Mouse (Mus musculus) heart, adult 18-20 months (tissue): ENCODE data around the gene Lca5l. TPM values are rescaled to one million over a fixed set of nuclear protein-coding genes. Genes with fewer than 3 reads are reported as not detected.
A peak's percentile ranks its signal among the peaks of the same experiment; 100 is the strongest.
"Not testable (repeated sequence)": the region's sequence is repeated elsewhere in the genome, so short reads cannot be mapped to it uniquely, and the experiment has no call there.

ENCODE experiments used
- DNase-seq, 2 experiments: peaks; one replicate each; pipeline ENCODE4 v3.0.0; 2021 to 2022; ENCODE audit warnings: mixed read lengths in 1 of 2
- total RNA-seq, 2 experiments: library from RNA; stranded (reverse); gene quantifications; 2 replicates each; pipeline ENCODE4 v1.2.3; 2021

Lca5l gene
- total RNA-seq, 2 experiments from 2014 or later = 0.45 to 0.59 TPM

DNA sequence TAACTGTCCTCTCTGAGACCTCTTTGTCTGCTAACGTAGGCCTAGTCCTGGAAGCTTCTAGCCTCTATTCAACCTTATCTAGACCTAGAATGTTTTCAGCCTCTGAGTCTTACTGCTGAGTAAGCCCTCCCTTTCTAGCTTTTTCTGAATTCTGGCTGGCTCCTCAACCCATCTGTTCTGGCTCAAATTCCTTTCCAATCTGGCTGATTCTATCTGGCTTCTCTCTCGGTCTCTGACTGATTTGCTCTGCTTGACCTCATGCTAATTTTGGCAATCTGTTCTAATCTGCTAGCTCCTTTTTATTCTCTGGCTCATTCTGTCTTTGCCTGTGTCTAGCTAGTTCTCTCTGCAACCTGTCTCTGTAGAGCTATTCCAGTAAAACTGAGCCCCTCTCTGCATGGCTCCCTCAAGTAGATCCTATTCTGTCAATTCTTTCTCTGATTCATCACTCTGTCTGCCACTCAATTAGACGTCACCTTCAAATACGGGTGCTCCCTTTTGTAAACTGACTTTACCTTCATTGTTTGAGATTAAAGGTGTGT, 26.3 kb downstream of the Lca5l start:
- no peak for DNase-seq

DNA sequence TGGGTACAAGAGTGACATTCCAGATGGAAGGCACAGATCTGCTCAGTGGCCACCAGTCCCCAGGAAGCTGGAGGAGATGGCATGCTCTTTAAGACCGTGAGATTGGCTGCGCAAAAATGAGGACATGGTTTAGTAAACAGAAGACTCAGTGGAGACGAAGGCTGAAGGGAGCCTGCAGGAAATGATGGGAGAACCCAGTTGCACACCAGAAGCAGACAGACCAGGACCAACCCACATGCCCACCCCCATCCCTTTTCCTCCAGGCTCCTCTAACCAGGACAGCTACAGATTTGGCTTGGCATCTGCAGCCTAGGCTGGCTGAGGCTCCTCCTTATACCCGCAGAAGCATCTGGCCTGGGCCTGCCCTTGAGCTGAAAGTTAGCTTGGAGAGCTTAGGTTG, 30.7 kb downstream of the Lca5l start:
- no peak for DNase-seq

DNA sequence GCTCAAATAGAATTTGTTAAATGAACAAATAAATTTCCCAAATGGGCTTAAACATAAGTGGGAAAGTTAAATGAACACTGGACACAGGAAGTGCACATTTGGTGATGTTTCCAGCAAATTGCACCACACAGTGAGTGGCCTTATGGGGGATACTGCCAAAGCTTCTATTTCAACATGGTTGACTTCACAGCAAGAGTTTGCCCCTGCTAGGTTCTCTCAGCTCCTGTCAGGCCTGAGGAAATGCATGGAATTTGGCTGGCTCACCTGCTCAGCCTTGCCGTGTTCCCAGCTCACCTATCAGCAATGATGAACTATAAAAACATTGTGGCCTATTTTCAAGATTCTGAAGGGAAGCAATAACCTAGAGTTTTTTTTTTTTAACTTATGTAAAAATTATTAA, 31.1 kb downstream of the Lca5l start:
- DNase-seq = no peak

DNA sequence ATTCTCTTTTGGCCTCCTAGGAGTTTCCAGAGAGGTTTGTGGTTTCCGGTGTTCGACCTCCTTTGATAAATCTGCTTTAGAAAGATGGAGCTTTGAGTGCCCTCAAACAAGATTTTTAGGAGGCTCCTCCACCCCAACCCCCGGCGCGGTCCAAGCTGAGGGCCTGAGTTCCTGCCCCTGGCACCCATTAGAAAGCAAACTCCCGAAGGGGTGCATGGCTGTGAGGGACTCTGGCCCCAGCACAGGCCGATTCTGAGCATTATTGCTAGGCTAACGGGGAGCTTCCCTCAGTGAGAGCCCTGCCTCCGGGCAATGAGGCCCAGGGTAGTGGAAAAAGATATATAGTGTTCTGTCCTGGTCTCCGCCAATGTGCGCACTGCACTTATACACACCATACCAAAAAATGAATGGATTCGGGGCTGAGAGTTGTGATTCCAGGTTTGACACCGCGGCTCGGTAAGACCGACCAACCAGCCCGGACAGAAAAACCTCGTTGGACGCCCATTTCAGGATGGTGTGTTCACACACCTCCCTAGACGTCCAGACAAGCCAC, 32.2 kb downstream of the Lca5l start:
- no peak for DNase-seq

DNA sequence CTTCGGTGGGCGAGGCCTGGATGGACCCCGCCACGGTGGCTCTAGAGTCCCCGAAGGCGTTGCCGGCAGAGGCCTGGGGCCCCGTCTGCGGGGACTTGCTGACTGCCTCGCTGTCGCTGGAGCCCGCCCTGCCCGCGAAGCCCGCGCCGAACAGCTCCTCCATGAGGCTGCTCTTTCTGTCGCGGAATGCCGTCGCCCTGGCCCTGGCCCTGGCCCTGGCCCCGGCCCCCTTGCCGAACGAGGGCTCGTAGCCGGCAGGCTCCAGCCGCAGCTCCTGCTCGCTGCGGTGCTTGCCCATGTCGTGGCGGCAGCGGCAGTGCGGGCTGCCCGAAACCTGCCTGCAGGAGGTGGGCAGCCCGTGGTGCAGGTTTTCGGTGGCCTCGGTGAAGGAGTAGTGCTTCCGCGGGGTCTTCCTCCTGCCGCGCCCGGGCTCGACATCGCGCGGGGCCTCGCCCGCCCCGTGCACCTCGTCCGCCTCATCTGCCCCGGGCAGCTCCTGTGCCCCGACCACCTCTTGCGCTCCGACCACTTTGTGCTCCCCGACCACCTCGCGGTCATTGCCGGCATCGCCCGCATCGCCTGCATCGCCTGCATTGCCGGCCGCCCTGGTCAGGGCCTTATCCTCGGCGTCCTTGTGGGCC, 32.9 kb downstream of the Lca5l start:
- DNase-seq = peak; percentile 54 to 71

DNA sequence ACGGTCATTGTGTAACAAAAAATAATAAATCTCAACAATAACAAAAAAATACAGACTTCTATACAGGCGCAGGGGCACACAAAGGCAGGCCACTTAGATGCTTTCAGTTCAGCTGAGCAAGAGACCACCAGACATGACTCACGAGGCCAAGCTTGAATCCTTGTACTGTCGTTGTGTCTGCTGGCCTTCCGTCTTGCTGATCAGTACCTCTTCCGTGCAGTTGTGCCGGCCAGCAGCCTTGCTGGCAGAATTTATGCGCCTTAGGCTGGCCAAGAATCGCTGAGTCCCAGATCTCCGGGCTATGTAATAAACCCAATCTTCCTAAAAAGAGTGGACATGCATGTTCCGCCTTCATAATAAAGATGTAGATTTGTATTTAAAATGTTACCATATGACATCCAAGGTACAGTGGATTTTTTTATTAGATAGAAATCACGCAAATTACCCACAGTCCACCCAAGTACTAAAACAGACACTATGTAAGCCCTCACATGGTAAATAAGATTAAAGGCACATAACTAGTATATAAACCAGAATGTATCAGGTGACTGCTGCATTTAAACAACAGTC, 33.5 kb downstream of the Lca5l start:
- DNase-seq = peak; percentile 29 to 42

DNA sequence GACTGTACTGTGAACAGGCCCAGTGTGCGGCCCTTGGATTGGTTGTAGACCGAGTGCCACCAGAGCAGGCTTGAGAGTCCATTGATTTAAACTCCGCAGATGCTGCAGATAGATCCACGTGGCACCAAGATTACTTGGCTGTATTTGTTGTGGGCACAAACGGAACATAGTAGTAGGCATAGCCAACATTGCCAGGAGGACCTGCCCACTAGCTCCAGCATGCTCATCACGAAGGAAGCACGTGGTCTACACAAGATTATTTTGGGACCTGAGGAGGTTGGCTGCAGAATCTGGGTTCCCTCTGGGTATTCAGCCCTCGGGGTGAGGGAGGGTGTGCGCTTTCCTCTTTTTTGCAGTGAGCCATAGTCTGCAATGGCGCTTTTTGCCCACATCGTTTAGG, 34.9 kb downstream of the Lca5l start:
- peak in 1 of 2 experiments; percentile 28 for DNase-seq

DNA sequence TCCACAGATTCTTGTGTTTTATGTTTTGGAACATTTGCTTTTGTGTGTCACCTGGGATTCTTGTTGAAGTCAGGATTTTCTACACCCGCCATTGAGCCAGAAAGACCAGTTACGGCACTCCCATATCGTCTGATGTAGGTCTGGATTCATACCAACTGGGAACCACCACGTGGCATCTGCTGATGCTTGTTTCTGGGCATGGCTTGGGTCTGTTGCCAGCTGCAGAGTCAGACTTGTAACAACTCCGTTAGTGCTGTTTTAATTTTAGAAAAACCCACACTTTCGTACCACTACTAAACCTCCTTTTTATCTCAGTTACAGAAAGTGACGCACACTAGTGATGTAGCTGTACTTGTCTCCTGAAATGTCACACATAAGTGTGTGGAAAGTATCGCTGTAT, 36.1 kb downstream of the Lca5l start:
- peak in 1 of 2 experiments; percentile 17 for DNase-seq

DNA sequence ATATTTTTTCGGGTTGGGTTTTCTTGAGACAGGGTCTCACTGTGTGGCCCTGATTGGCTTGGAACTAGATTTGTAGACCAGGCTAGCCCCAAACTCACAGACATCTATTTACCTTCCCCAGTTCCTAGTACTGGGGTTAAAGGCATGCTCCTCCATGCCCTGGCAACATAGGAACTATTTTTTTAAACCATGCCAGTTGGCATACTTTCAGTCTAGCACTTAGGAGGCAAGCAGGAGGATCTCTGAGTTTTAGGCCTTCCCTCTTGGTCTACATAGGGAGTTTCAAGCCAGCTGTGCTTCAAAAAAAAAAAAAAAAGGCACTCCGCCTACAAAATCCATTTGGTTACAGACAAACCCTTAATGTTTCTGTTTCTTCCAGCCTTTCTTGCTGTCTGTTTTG, 37.6 kb downstream of the Lca5l start:
- DNase-seq = no peak

DNA sequence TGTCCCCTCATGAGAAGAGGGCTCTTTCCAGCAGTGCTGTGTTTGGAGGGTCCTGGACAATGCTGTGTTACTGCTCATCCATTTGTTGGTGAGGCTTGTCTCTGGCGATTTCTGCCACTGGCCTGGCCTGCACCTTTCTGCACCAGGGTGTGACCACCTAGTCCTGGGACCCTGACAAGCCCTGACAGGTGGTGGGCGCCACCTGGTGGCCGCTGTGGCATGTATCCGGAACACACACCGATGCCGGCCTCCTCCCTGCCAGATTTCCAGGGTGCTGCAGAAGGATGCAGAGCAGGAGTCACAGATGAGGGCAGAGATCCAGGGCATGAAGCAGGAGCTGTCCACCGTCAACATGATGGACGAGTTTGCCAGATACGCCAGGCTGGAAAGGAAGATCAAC, 40.5 kb downstream of the Lca5l start:
- peak; percentile 65 to 85 for DNase-seq

DNA sequence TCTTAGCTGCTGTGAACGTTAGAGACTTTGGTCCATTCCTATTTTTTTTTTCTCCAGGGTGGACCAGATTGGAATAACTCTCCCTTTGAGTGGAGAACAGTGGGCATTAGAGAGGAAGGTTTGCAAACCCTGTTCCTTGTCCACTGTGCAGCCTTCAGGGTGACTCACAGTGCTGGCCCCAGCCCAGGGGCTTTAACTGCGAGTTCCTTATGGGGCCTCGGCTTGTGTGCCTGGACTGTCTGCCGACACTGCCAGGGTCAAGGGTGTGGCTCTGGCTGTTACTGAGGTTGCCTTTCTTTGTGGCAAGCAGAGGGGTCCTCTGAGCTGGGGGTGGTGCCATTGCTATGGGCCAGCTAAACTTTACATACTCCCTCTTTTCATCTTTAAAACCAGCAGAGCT, 41.1 kb downstream of the Lca5l start:
- DNase-seq = peak; percentile 37 to 50

DNA sequence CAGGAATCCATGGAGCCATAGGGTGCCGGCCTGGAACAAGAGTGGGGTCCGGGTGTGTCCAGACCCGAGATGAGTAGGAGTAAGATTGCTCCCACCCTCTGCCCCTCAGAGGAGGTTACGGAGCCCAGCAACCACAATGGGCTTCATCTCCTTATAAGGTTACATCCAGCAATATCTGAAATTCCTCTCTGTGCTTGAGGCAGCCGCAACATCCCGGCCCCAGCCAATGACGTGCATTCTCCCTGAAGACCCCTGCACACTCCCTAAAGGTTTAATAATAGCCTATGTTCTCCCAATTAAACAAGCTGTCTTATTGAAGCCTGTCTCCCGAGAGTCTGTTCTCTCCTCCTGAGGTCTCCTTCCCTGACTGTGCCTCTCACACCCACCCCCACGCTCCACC, 42.8 kb downstream of the Lca5l start:
- DNase-seq = no peak

DNA sequence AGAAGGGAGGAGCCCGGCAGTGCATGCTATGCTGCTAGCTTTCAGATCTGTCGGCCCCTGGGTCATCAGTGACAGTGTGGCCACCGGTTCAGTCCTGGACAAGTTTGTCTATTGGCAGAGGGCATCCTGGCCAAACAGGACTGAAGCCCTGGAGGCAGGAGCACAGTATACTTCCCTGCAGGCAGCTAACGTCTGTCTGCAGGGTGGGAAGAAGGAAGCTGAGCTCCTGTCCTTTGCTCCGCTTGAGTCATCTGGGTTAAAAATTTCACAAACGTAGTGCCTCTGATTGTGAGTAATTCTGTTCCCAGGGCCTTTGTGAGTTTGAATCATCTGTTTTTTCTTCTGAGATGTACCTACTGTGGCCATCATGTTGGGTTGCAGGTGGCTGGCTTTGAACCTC, 43.2 kb downstream of the Lca5l start:
- DNase-seq = no peak

DNA sequence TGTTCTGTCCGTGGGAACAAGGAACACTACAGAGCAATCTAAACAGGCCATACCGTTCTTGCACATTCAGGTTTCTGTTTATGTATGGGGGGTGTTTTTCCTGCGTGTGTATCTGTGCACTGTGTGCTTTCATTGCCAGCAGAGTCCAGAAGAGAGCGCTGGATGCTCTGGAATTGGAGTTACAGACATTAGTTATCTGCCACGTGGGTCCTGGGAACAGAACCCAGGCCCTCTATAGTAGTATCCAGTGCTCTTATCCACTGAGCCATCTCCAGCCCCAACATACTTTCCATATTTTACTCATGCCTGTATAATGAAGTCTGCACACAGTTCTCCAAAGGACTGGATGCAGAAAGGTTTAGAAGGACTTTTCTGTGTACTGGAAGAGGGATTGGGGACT, 46.3 kb downstream of the Lca5l start:
- no peak for DNase-seq

DNA sequence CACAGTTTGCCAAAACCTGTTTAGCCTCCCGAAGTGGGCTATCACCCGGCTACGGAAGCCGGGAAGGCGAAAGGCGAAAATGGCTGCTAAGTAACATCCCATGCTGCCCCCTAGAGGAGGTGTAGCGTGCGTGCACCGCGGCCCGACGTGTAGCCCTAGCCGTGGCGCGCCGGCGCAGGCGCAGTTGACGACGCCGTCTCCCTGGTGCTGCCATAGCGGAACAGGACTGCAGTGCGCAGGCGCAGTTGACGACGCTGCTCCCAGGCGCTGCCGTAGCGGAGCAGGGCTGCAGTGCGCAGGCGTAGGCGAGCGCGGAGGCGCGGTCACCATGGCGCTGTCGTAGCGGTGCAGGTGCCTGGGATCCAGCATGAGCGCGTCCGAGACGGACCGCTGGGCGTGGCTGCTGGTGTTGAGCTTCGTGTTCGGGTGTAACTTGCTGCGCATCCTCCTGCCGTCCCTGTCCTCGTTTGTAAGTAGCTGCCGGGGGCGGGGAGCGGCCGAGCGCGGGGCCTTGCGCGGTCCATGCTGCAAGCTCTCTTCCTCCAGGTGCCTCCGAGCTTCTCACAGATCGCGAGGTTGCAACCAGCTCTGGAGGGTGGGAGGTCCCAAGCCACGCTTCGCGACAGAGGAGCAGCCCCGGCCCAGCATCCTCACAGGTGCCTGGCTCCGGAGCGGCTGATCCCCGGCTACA, 46.8 kb downstream of the Lca5l start, which contains the start of gene Wrb:
Gene Wrb (plus strand): TSS at position 298 of the 691 bp plus-strand sequence.
- DNase-seq = peak; percentile 100

DNA sequence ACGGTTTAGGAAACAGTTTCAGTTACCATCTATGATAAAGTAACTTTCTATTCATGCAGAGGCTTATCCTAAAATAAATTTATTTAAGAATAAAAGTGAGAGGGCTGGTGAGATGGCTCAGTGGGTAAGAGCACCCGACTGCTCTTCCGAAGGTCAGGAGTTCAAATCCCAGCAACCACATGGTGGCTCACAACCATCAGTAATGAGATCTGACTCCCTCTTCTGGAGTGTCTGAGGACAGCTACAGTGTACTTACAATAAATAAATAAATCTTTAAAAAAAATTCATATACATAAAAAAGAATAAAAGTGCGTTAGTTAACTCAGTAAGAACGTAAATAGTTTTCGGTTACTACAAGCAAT, 47.3 kb downstream of the Lca5l start:
- DNase-seq = not testable (repeated sequence)

DNA sequence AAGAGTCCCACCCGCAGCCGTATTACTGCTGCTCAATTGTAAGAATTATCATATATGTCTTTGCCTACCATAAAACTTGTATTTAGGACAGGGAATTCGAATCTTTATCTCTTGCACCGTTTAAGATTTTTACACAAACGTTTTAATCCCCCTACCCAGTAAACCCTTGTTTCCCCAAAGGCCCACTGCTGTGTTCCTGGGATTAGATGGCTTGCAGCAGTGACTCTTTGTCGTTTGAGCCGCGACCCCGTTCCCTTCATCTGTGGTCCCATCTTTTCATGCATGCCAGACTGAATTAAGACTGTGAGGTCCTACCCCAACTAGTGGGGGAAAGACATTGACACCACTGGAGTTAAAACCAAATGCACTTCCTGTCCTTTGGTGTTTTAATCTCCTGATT, 63.6 kb downstream of the Lca5l start:
- no peak for DNase-seq

DNA sequence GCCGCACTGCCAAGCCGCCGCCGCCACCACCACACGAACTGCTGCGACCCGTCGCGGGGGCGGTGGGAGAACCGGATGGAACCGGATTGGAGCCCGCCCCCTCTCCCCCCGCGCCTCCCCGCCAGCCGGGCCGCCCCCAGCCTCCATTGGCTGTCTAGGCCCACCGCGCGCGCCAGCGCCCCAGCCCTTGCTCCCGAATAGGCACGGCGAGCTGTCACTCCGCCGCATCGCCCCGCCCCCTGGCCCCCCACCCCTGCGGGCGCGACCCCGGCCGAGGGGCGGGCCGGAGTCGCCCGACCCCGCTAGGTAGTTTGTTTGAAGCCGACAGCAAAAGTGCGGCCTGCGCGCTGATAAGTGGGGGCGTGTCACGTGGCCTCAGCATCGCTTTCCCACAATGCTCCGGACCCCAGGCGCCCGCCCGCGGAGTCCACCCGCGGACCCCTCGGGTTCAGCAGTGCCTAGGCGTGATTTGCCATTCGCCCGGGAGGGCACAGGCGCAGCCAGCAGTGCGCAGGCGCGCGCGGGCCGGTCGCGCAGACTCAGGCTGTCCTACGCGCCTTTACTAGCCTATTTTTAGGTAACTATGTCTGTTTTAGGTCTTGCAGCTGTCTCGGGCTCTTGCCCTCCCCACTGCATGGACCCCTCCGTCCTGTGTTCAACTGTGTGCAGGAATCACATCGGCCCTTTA, 64.3 kb downstream of the Lca5l start, which contains the start of gene Hmgn1:
Gene Hmgn1 (minus strand): TSS at position 73 of the 688 bp plus-strand sequence.
- DNase-seq = peak; percentile 92 to 97

DNA sequence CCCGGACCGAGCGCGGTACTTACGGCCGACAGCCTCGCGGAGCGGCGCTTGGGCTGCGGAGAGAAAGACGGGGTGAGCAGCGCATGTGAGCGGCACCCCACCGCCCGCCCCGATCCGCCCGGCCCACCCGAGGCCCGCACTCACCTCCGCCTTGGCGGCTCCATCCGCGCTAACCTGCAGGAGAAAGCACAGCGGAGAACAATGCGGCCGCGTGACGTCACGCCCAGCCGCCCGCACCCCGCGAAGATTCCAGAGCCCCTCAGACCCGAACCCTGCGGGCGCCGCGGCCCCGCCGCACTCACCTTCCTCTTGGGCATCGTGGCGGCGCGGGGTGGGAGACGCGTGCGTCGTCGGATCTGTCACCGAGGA, 64.8 kb downstream of the Lca5l start:
- no peak for DNase-seq

DNA sequence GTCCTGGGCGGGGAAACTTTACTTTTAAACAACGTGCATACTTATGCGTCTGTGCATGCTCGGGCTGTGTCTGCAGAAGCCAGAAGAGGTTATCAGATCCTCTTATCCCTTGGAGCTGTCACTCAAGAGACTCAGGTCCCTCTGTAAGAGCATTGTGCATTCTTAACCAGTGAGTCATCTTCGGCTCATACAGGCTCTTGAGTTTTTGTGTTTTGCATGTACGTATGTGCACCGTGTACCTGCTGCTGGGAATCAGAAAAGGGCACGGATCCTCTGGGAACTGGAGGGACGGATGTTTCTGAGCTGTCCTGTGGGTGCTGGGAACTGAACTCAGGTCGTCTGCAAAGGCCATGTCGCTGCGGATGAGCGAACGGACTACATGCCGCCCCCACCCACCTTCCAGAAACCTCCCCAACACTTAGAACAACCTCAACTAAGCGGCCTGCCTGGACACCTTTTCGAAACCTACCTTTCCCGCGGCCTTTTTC, 65.3 kb downstream of the Lca5l start:
- peak; percentile 9 to 27 for DNase-seq

DNA sequence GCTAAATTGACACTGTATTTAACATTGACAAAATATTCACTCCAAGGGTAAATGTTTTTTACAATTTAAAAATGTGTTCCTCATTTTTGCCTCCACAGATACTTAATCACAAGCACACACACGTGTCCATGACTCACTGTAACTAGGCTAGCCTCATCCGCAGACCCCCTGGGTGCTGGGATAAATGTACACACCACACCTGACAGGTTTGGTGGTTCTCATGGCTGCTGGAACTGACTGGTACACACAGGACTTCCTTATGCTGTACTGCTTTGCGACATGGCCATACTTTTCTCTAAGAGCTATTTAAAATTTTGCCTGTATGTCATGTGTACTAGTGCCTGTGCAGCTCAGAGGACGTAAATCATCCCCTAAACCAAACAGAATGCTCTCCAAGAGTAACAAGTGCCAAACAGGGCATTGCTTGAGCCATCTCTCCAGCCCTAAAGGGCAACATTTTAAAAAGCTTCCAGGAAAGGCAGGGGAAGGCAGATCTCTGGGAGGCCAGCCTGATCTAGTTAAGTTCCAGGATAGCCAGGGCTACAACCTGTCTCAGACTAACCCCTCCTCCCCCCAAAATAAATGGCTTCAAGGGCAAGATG, 71.9 kb downstream of the Lca5l start:
- no peak for DNase-seq

DNA sequence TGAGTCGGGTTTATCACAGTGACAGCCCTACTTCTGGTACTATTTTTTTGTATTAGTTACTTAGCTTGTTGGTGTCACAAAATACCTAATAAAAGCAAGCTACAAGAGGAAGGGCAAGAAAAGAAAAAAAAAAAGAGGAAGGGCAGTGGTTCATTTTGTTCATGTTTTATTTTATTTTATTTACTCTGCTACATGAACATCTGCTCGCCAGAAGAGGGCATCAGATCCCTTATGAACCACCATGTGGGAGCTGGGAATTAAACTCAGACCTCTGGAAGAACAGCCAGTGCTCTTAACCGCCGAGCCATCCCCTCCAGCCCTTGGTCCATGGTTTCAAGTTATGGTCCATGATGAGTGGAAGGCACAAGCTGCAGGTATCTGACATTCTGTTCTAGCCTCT, 77.3 kb downstream of the Lca5l start:
- DNase-seq = no peak
